Mouse (Mus musculus) ES-Bruce4 (cell line): ENCODE results near the gene Fam43a. TPM values are rescaled to one million over a fixed set of nuclear protein-coding genes. Genes with fewer than 3 reads are reported as not detected.

Experiments used
- H3K27ac ChIP-seq: 2 replicates; pipeline ENCODE4 v1.5.1; 2012; ENCODE audit warnings: low read length, inconsistent platforms; ENCODE audit not compliant: insufficient read depth
- H3K27me3 ChIP-seq: 2 replicates; pipeline ENCODE4 v1.6.1; 2012; ENCODE audit warnings: mild to moderate bottlenecking, low read length, inconsistent platforms; ENCODE audit not compliant: control insufficient read depth, poor library complexity, insufficient read depth, severe bottlenecking
- H3K36me3 ChIP-seq: 2 replicates; pipeline ENCODE4 v1.6.1; 2012; ENCODE audit warnings: inconsistent platforms, mild to moderate bottlenecking, low read length, moderate library complexity; ENCODE audit not compliant: control insufficient read depth, poor library complexity, insufficient read depth, severe bottlenecking
- H3K4me1 ChIP-seq: one replicate; pipeline ENCODE4 v1.8.1; 2011; ENCODE audit warnings: low read length; ENCODE audit not compliant: control insufficient read depth, insufficient read depth
- H3K4me3 ChIP-seq: 2 replicates; pipeline ENCODE4 v1.5.1; 2011; ENCODE audit warnings: low read depth, mild to moderate bottlenecking, low read length
- H3K9ac ChIP-seq: 2 replicates; pipeline ENCODE4 v1.6.1; 2012; ENCODE audit warnings: low read depth, mild to moderate bottlenecking, inconsistent platforms; ENCODE audit not compliant: poor library complexity, severe bottlenecking
- H3K9me3 ChIP-seq: replicated peaks from 2 replicates; pipeline ENCODE4 v1.6.1; 2012; ENCODE audit warnings: mild to moderate bottlenecking, low read length, inconsistent platforms; ENCODE audit not compliant: control insufficient read depth, poor library complexity, insufficient read depth, severe bottlenecking
- CTCF ChIP-seq: IDR thresholded peaks from one replicate; pipeline ENCODE4 v1.8.1; 2011; ENCODE audit warnings: low read depth, low read length
- EP300 ChIP-seq: IDR thresholded peaks from 2 replicates; pipeline ENCODE4 v1.6.1; 2011; ENCODE audit warnings: low read depth, low read length; ENCODE audit not compliant: insufficient read depth
- POLR2A ChIP-seq: IDR thresholded peaks from one replicate; pipeline ENCODE4 v1.8.1; 2011; ENCODE audit warnings: low read length; ENCODE audit not compliant: insufficient read depth
- polyA plus RNA-seq: library from polyadenylated mRNA; stranded (reverse); fragments of >200 nt; gene quantifications from 2 replicates; pipeline ENCODE4 v1.2.4, GENCODE M21; 2011; ENCODE audit warnings: low read depth; ENCODE audit not compliant: missing spikeins, insufficient read depth, insufficient read length

Gene Fam43a
- polyA plus RNA-seq, 1 experiment = 15.8 TPM

- H3K4me1 ChIP-seq = no peaks in the 10 kb centered on the region
- TF ChIP-seq POLR2A (no peak), CTCF (no peak), EP300 (peak; percentile 64; the same call in 1 of the 2 replicates)
These were observed 28.9 kb downstream of the Fam43a start for GRCm38 (mm10) chr16:30628401-30628800.

GRCm38 (mm10) chr16:30629509-30629908 is 30.0 kb downstream of the Fam43a start:
- Histone ChIP-seq H3K27ac (no peak overlapping the region), H3K4me1 (no peaks in the 10 kb centered on the region), H3K27me3 (no peaks in the 10 kb centered on the region), H3K9ac (no peak overlapping the region), H3K4me3 (no peak overlapping the region), H3K36me3 (no peaks in the 10 kb centered on the region), H3K9me3 (no peaks in the 10 kb centered on the region)
- TF ChIP-seq POLR2A = no peak
- no peak for TF ChIP-seq EP300
- TF ChIP-seq CTCF = no peak

More at GRCm38 (mm10) chr16:30628401-30628800, 28.9 kb downstream of the Fam43a start:
- Histone ChIP-seq H3K27ac (peak overlapping the region; percentile 31; the same call in 1 of the 2 replicates), H3K9ac (no peak overlapping the region), H3K36me3 (no peaks in the 10 kb centered on the region), H3K27me3 (no peaks in the 10 kb centered on the region), H3K4me3 (no peak overlapping the region), H3K9me3 (no peaks in the 10 kb centered on the region)

- H3K9ac ChIP-seq = no peak overlapping the region
- no peak overlapping the region for H3K4me3 ChIP-seq
These were observed 34.6 kb downstream of the Fam43a start for GRCm38 (mm10) chr16:30633906-30634746.

GRCm38 (mm10) chr16:30638586-30638985 is 39.1 kb downstream of the Fam43a start:
- TF ChIP-seq EP300 = no peak
- no peak for TF ChIP-seq CTCF
- no peak for TF ChIP-seq POLR2A

More at GRCm38 (mm10) chr16:30633906-30634746, 34.6 kb downstream of the Fam43a start:
- TF ChIP-seq EP300 = no peak
- no peak for TF ChIP-seq CTCF
- no peak for TF ChIP-seq POLR2A
- H3K27me3 ChIP-seq = no peaks in the 10 kb centered on the region
- no peaks in the 10 kb centered on the region for H3K9me3 ChIP-seq
- no peaks in the 10 kb centered on the region for H3K4me1 ChIP-seq
- H3K36me3 ChIP-seq = no peaks in the 10 kb centered on the region
- no peak overlapping the region for H3K27ac ChIP-seq

GRCm38 (mm10) chr16:30640591-30640990 is 41.1 kb downstream of the Fam43a start:
- Histone ChIP-seq H3K36me3 (no peaks in the 10 kb centered on the region), H3K9ac (no peak overlapping the region), H3K4me1 (peaks cover 3% of the 10 kb centered on the region), H3K27ac (peak overlapping the region; percentile 92), H3K27me3 (no peaks in the 10 kb centered on the region), H3K4me3 (no peak overlapping the region), H3K9me3 (peaks cover 16% of the 10 kb centered on the region)
- TF ChIP-seq EP300 (no peak), CTCF (no peak), POLR2A (no peak)

More at GRCm38 (mm10) chr16:30638586-30638985, 39.1 kb downstream of the Fam43a start:
- H3K36me3 ChIP-seq = no peaks in the 10 kb centered on the region
- no peak overlapping the region for H3K4me3 ChIP-seq
- H3K9me3 ChIP-seq = peaks cover 13% of the 10 kb centered on the region
- H3K27ac ChIP-seq = no peak overlapping the region
- no peaks in the 10 kb centered on the region for H3K4me1 ChIP-seq
- H3K9ac ChIP-seq = no peak overlapping the region
- no peaks in the 10 kb centered on the region for H3K27me3 ChIP-seq

- Histone ChIP-seq H3K9ac (no peak overlapping the region), H3K27me3 (no peaks in the 10 kb centered on the region), H3K4me3 (no peak overlapping the region), H3K4me1 (peaks cover 3% of the 10 kb centered on the region), H3K27ac (peak overlapping the region; percentile 96), H3K36me3 (no peaks in the 10 kb centered on the region), H3K9me3 (peaks cover 16% of the 10 kb centered on the region)
- no peak for TF ChIP-seq POLR2A
- TF ChIP-seq EP300 = peak; percentile 97
These were observed 41.9 kb downstream of the Fam43a start for GRCm38 (mm10) chr16:30641408-30641807.
